Mouse (Mus musculus): ENCODE measurements at regions not wholly inside any gene's neighbourhood (a gene's known extent, or its start where the extent isn't known, plus 50 kb on each side); places are given as distances from the start of the nearest gene placed in this dataset.

- TF ChIP-seq POLR2A (IDR thresholded peaks at IDR 0.05; ENCODE audit: control insufficient read depth, extremely low read depth, insufficient read depth, low read length, poor library complexity) (no peak), CTCF (IDR thresholded peaks at IDR 0.05; ENCODE audit: borderline replicate concordance, control insufficient read depth, extremely low read depth, insufficient read depth, low read length, poor library complexity) (no peak)
Measured at GRCm38 (mm10) chr17:31793521-31793920, 62.1 kb downstream of the Sik1 start.
